Mouse (Mus musculus) kidney, adult 2 months (tissue): ENCODE data around the gene Ung. TPM values are rescaled to one million over a fixed set of nuclear protein-coding genes. Genes with fewer than 3 reads are reported as not detected.

Experiments
- DNase-seq: peaks from one replicate; pipeline ENCODE4 v3.0.0; 2021
- H3K27ac ChIP-seq: fragments of 200-500 bp; 2 replicates; pipeline ENCODE4 v1.5.1; 2012; ENCODE audit warnings: low read depth, low read length, control low read depth, inconsistent platforms; ENCODE audit not compliant: insufficient read depth
- H3K27me3 ChIP-seq: fragments of 200-500 bp; replicated peaks from 2 replicates; pipeline ENCODE4 v1.6.1; 2012; ENCODE audit warnings: mild to moderate bottlenecking, moderate library complexity, low read length, inconsistent platforms; ENCODE audit not compliant: control insufficient read depth, insufficient read depth
- H3K36me3 ChIP-seq: fragments of 200-500 bp; 2 replicates; pipeline ENCODE4 v1.6.1; 2012; ENCODE audit warnings: mild to moderate bottlenecking, moderate library complexity, low read length, inconsistent platforms; ENCODE audit not compliant: control insufficient read depth, insufficient read depth
- H3K4me1 ChIP-seq: fragments of 200-500 bp; 2 replicates; pipeline ENCODE4 v1.6.1; 2011; ENCODE audit warnings: low read length; ENCODE audit not compliant: control insufficient read depth, insufficient read depth
- H3K4me3 ChIP-seq: fragments of 200-500 bp; 2 replicates; pipeline ENCODE4 v1.5.1; 2011; ENCODE audit warnings: mild to moderate bottlenecking, low read depth, low read length, control low read depth; ENCODE audit not compliant: insufficient read depth
- CTCF ChIP-seq: fragments of 200-500 bp; conservative IDR thresholded peaks from 2 replicates; pipeline ENCODE4 v1.5.1; 2011; ENCODE audit warnings: low read depth, mild to moderate bottlenecking, control low read depth, low read length, moderate library complexity, mixed read lengths; ENCODE audit not compliant: insufficient read depth, insufficient read length
- POLR2A ChIP-seq: fragments of 200-500 bp; IDR thresholded peaks from one replicate; pipeline ENCODE4 v1.6.1; 2011; ENCODE audit warnings: low read depth, low read length, control low read depth
- WGBS: fragments of 180-500 bp; shearing (Covaris S2); methylation state at CpG from one replicate; pipeline ENCODE4 v1.1.7; 2018; 5-methylcytosine and 5-hydroxymethylcytosine counted together
- polyA plus RNA-seq: library from polyadenylated mRNA; depleted of rRNA; stranded (reverse); fragments of >200 nt; gene quantifications from 2 replicates; pipeline ENCODE4 v1.2.3, GENCODE M21; 2012; rRNA removed

The Ung gene
- polyA plus RNA-seq, 1 experiment = 3.7 TPM

GRCm38 (mm10) chr5:114187108-114187507 is 56.9 kb downstream of the Ung start:
- DNase-seq = no peak
- Histone ChIP-seq H3K4me3 (no peak overlapping the region), H3K36me3 (no peaks in the 10 kb centered on the region), H3K4me1 (no peaks in the 10 kb centered on the region), H3K27ac (no peak overlapping the region), H3K27me3 (no peaks in the 10 kb centered on the region)
- no peak for TF ChIP-seq POLR2A
- TF ChIP-seq CTCF = no peak
- 67% methylated on average over 2 of the region's 2 CpGs for WGBS

Other genes with a start within 250 kb of the Ung start
- gene Coro1c, start 221.6 kb upstream of the Ung start, polyA plus RNA-seq = 43.1 and 43.5 TPM in 2 replicates
- gene Ssh1, start 136.5 kb upstream of the Ung start, polyA plus RNA-seq = 11.3 and 12.1 TPM in 2 replicates
- 369 and 376 TPM in 2 replicates for gene Dao, start 126.7 kb upstream of the Ung start, polyA plus RNA-seq
- 24.6 and 26.4 TPM in 2 replicates for gene Usp30, start 64.9 kb upstream of the Ung start, polyA plus RNA-seq
- 0.34 and 0.45 TPM in 2 replicates for gene Svop, start 38.8 kb upstream of the Ung start, polyA plus RNA-seq
- gene Alkbh2, start 2.2 kb upstream of the Ung start, polyA plus RNA-seq = 8.4 and 9.6 TPM in 2 replicates
- 34.5 and 36.6 TPM in 2 replicates for gene Acacb, start 16.1 kb downstream of the Ung start, polyA plus RNA-seq
- not detected in 2 replicates for gene Foxn4, start 143.4 kb downstream of the Ung start, polyA plus RNA-seq
- 0.09 and 0.22 TPM in 2 replicates for gene Myo1h, start 158.8 kb downstream of the Ung start, polyA plus RNA-seq